Mouse (Mus musculus) neutrophil, adult 59 days (primary cell): Measurements from ENCODE around the gene Chrna10. TPM values are rescaled to one million over a fixed set of nuclear protein-coding genes. Genes with fewer than 3 reads are reported as not detected.

Source experiments
- total RNA-seq, 2 experiments: library from RNA; stranded (reverse); gene quantifications; 1 replicate in 1 of 2; 2 replicates in 1 of 2; pipeline ENCODE4 v1.2.4; 2023

Gene Chrna10
- not detected for total RNA-seq

DNA sequence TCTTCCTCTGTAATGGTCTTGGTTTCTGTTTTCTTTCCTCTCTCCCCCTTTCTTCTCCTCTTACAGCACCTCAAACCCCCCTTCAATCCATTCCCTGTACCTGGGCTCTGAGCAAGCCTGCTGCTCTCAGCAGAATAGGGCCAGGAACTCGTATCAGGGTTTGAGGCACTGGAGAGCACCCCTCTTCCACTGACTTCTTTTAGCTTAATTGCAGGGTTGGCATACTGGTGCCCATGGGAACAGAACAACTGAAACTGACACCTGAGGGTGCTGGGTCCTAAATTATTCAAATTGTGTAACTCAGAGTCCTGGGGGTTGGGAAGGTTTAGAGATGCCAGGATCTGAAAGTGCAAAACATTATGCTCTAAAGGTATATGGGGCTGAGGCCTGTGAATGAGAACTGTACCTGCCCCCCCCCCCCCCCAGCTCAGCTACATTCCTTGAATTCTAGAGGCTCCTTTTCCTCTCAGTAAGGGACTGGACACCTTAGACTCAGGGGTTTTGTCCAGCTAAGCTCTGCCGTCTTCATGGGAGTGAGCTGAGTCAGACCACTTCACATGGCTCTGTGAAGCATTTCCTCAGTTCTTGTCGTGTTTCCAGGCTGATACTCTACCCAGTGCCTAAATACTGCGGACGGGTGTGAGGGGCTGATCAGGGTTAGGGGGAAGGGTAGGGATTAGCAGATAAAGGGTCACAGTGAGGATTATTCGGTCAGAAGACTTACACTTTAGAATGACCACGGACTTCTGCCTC, at the start of gene Chrna10:
Gene Chrna10 (minus strand): TSS at position 250 of the 753 bp plus-strand sequence.

DNA sequence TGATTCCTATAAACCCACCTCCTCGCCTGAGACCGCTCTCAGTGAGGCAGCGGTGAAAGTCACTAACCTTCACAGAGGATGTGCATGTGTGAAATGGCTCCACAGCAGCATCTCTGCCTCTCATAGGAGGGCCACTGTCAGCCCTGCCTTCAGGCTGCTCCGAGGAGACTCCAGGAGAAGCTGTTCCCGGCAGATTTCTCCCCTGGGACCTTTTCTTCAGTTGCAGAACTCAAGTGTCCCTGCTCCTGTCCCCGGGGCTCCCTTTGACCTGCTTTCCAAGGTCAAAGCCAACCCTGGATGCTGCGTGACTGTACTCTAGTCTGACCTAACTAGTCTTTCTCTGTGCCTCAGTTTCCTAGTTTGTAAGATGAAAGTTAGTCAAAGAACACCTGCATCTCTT, 7.5 kb downstream of the Chrna10 start, which contains the start of gene Art5:
Gene Art5 (minus strand): TSS at position 319 of the 400 bp plus-strand sequence.

DNA sequence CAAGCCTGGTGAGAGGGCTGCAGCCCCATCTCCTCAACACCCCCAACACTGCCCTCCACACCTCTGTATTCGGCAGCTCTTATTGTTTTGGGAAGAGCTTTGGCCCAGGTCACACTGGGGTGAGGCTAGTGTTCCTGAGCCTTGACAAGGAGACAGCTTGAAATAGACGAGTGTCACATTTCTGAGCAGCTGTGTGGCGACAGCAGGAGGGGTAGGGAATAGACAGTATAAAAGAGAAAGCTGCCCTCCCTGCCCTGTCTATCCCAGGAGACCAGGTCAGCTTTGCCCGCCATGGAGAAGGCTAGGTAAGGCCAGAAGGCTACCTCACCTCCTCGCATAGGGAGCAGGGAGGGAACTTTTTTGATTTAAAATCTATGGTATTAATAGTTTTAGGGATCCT, 15.1 kb downstream of the Chrna10 start, which contains the start of gene Art1:
Gene Art1 (plus strand): TSS at position 257 of the 400 bp plus-strand sequence.

DNA sequence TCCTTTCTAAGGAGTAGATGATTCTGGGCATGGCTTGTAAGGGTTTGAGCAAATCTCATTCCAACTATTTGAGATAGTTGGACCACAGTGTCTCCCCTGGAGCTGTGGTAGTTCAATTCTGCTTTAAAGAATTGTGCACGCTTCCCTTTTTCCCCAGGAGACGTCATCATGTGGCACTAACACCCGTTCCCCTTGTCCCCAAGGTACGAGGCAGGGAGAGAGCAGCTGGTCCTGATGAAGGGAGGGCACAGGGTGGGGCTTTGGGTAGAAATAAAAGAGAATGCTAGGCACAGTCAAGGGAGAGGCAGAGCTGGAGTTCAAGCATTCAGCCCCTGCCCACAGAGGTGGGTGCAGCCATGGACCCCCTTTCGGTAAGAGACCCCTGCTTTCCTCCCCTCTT, 33.8 kb downstream of the Chrna10 start, which contains the start of gene Trpc2:
Gene Trpc2 (plus strand): TSS at position 301 of the 400 bp plus-strand sequence.

DNA sequence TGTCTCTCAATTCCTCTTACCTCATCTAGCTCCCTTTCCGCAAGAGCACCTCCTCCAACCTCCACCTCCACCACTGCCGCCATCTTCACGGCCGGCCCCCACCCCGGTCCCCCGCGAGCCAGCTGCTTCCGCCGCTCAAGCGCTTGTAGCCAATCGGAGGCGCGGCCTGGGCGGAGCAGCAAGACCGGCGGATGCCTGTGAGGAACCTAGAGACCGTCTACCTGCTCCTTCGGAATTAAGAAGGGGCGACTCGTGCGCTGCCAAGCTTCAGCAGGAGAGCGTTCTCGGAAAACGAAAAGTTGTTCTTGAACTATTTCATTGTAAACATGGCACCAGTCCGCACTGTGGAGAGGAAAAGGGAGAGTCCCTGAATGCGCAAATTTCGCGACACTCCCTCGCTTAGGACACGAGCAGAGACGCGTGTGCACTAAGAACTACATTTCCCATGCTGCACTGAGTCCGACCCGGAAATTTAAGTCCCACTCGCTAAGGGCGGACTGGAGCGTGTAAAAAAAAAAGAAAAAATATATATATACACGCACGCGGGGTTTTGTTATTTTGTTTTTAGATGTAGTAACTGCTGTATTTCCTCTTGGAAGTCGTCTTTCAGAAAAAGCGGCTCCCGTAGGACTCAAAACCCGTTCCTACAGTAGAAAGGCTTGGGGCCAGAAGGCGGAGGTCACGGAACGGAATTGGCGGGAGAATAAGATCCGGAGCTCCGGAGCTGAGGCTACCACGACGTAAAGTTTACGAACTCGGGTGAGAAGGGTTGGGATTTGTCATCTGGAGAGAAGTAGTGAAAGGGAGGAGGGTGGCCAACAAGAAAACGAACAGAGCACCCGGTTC, 51.4 kb downstream of the Chrna10 start, which contains the start of the genes Rnf121, Xndc1 and Xntrpc:
Gene Rnf121 (minus strand): TSS at position 424 of the 846 bp plus-strand sequence.
Gene Xndc1 (plus strand): TSS at position 466 of the 846 bp plus-strand sequence.
Gene Xntrpc (plus strand): TSS at position 668 of the 846 bp plus-strand sequence.

Other genes starting within 250 kb of the Chrna10 start
- not detected for gene Folr1, start 246.0 kb downstream of the Chrna10 start, total RNA-seq
- 100 to 1,000 TPM; 111 to 123 TPM for gene Lamtor1, start 210.9 kb downstream of the Chrna10 start, total RNA-seq
- gene Tomt, start 210.5 kb downstream of the Chrna10 start, total RNA-seq: not detected
- gene Lrrc51, start 182.9 kb downstream of the Chrna10 start, total RNA-seq: under 1 TPM in 1 of 2 experiments, not detected in 1; 0.71 TPM
- 100 to 1,000 TPM; 115 to 133 TPM for gene Numa1, start 182.7 kb downstream of the Chrna10 start, total RNA-seq
- gene Il18bp, start 98.1 kb downstream of the Chrna10 start, total RNA-seq: 10 to 100 TPM; 27.4 to 36.7 TPM
- gene Rnf121, start 51.4 kb downstream of the Chrna10 start, total RNA-seq: 10 to 100 TPM; 16.2 to 16.8 TPM
- 10 to 100 TPM; 11.4 to 13.0 TPM for gene Xndc1, start 51.3 kb downstream of the Chrna10 start, total RNA-seq
- gene Xntrpc, start 51.1 kb downstream of the Chrna10 start, total RNA-seq: 1 to 10 TPM in 1 of 2 experiments, under 1 TPM in 1; 0.11 to 1.1 TPM
- gene Trpc2, start 33.7 kb downstream of the Chrna10 start, total RNA-seq: under 1 TPM in 1 of 2 experiments, not detected in 1; 0.98 TPM
- not detected for gene Art1, start 15.1 kb downstream of the Chrna10 start, total RNA-seq
- gene Art5, start 7.3 kb downstream of the Chrna10 start, total RNA-seq: not detected
- 10 to 100 TPM; 60.2 to 65.2 TPM for gene Nup98, start 93.3 kb upstream of the Chrna10 start, total RNA-seq
- 10 to 100 TPM; 36.8 to 41.9 TPM for gene Pgap2, start 93.4 kb upstream of the Chrna10 start, total RNA-seq
- gene Rhog, start 139.2 kb upstream of the Chrna10 start, total RNA-seq: 100 to 1,000 TPM; 448 to 461 TPM
- gene Stim1, start 151.0 kb upstream of the Chrna10 start, total RNA-seq: 10 to 100 TPM; 81.7 to 91.0 TPM